Mouse (Mus musculus) kidney, adult 2 months (tissue): ENCODE results near the gene Ptprm.

Experiments
- CTCF ChIP-seq: fragments of 200-500 bp; conservative IDR thresholded peaks from 2 replicates; pipeline ENCODE4 v1.5.1; 2011; ENCODE audit warnings: low read depth, mild to moderate bottlenecking, control low read depth, low read length, moderate library complexity, mixed read lengths; ENCODE audit not compliant: insufficient read depth, insufficient read length
- POLR2A ChIP-seq: fragments of 200-500 bp; IDR thresholded peaks from one replicate; pipeline ENCODE4 v1.6.1; 2011; ENCODE audit warnings: low read depth, low read length, control low read depth

- no peak for TF ChIP-seq CTCF
- no peak for TF ChIP-seq POLR2A
Measured at GRCm38 (mm10) chr17:67033547-67033946, 320.7 kb downstream of the Ptprm start.
